Mouse (Mus musculus) monocyte, adult 5-6 weeks (primary cell): ENCODE measurements around the gene Caskin2. TPM values are rescaled to one million over a fixed set of nuclear protein-coding genes. Genes with fewer than 3 reads are reported as not detected.
"Not testable (repeated sequence)": the region's sequence is repeated elsewhere in the genome, so short reads cannot be mapped to it uniquely, and the experiment has no call there.

ENCODE experiments used
- ATAC-seq: fragments of 153-309, 156-312 bp; replicated peaks from 2 replicates; pipeline ENCODE4 v1.8.0; 2017; ENCODE audit warnings: mild to moderate bottlenecking; ENCODE audit not compliant: low TSS enrichment, insufficient number of reproducible peaks, severe bottlenecking, poor library complexity, low FRiP score
- total RNA-seq: library from RNA; stranded (forward); fragments of 200-1000, 200-491, 200-594 nt; gene quantifications from 3 replicates; pipeline ENCODE4 v1.2.3, GENCODE M21; 2017

The Caskin2 gene
- 0.19 to 5.1 TPM (median 0.78 TPM) in 3 replicates for total RNA-seq

- peak; percentile 82 for ATAC-seq
Observed at GRCm38 (mm10) chr11:115813507-115814296, at the start of gene Caskin2. TSS of gene Caskin2 (minus strand) at chr11:115813639.

DNA sequence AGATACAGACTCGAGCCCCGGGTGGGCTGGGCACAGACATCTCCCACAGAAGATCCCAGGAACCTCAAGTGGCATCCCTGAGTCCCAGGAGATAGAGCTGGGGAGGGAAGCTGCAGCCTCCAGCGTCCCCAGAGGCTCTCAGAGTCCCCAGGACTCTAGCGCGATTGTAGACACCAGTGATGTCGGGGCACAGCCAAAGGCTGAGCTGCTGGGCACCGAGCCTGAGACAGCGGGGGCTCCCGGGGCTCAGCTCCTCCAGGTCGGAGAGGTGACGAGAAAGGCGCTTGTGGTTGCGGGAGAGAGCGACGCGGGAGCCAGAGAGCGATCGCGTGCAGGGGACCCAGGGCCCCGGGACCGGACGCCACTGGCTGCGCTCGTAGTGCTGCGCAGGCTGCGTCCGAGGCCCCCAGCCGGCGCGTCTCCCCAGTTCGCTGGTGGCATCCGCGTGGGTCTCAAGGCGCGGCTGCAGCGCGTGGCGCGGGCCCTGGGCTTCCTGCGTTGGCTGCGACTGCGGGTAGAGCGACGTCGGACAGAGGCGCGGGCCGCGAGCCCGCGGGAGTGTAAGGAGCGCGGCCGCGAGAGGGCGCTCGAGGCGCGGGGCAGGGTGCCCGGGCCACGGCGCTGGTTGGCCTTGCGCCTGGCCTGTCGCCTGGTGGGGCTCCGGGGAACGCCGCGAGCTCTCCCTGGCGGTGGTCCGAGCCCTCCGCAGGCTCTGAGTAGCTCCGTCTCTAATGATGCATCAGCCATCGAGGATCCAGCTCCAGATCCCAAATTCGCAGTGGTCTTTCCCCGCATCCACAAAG is 45.9 kb upstream of the Caskin2 start:
- peak; percentile 24; the same call in 1 of the 2 replicates for ATAC-seq

DNA sequence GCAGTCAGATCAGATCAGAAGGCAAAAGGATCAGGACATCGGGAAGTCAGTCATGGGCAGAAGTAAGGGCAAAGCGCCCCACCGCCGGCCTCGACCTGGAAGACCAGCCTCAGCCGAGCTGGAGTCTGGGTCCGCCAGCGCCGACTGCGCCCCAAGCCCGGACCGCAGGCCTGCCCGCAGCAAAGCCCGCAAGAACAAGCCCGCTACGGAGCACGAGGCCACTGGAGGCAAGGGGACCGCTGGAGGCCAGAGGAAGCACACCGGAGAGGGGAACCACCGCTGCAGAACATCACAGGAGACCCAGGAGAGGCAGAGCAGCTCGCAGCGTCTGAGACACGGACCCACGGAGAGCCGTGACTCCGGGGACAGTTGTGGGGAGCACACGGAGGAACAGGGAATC is 44.9 kb upstream of the Caskin2 start, which contains the start of gene Myo15b:
Gene Myo15b, plus strand, starts transcription at position 53 of the 400 bp plus-strand sequence.
- no peak for ATAC-seq

DNA sequence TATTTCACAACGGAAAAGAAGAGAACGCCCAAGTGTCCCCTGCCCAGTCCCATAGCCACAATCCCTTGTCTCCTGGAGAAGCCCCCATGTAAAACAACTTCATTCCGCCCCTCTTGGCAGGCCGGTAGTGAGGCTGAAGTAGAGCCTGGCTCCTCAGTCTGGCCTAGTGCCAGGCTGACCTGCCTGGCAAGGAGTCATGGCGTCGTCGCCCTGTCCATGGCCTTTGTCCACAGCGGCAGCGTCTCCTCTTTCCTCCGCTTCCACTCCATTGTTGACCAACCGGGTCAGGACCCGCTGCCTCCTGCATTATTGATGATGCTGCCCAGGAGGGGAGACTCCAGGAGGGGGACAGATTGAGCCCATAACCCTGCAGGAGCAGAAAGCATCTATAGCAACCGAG is 44.5 kb upstream of the Caskin2 start:
- no peak for ATAC-seq

DNA sequence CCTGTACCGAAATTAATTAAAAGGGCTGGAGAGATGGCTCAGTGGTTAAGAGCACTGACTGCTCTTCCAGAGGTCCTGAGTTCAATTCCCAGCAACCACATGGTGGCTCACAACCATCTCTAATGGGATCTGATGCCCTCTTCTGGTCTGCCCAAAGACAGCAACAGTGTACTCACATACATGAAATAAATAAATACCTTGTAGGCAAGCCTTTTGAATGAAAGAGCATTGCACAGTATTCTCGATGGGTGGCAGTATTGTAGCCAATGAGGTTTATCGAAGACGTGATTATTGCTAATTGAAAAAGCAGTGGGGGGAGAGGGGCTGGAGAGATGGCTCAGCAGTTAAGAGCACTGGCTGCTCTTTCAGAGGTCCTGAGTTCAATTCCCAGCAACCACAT is 43.7 kb upstream of the Caskin2 start:
- ATAC-seq: not testable (repeated sequence)

- no peak for ATAC-seq
Observed at GRCm38 (mm10) chr11:115854674-115855073, 41.2 kb upstream of the Caskin2 start.

DNA sequence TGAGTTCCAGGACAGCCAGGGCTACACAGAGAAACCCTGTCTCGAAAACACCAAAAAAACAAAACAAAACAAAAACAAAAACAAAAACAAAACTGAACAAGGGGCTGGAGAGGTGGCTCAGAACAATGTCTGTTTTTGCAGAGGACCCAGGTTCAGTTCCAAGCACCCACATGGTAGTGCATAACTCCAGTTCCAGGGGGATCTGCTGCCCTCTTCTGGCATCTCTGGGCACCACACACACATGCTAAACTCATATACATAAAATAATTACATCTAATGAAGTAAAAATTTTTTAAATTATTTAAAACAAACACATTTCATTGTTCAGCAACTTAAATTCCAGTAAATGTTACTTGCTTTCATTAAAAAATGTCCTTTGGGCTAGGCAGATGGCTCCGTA is 32.4 kb upstream of the Caskin2 start:
- no peak for ATAC-seq

DNA sequence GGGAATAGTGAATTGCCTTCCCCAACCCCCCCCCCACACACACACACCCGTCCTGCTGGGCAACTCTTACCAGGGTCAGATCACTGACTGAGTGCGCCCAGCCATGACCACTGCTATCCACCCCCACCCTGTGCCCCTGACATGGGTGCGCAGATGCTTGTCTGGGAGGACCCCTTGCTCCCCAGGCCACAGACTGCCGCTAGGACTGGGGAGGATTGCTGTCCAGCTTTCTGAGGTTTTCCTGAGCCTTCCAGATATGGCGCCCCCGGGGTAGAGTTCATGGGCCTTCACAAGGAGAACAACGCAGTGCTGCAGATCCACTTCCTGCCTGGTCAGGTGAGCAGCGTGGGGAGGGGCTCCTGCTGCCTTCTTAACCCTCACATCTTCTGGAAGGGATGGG is 30.8 kb upstream of the Caskin2 start:
- ATAC-seq: no peak

DNA sequence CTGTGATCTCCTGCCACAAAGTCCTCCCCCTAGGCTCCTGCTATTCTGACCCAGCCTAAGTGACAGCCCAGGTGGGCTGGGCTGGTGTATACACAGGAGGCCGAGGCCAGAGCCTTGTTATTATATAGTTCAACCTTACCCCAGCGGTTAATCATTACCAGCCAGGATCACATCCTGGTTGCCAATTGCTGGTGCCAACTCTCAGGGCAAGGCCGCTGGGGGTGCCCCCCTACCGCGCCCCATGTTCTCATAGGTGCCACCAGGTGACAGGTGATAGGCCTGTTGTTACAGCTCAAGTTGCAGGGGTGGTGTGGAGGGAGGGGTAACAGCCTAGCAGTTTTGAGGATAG is 30.4 kb upstream of the Caskin2 start:
- no peak for ATAC-seq

- no peak for ATAC-seq
Observed at GRCm38 (mm10) chr11:115843141-115843890, 29.9 kb upstream of the Caskin2 start.

DNA sequence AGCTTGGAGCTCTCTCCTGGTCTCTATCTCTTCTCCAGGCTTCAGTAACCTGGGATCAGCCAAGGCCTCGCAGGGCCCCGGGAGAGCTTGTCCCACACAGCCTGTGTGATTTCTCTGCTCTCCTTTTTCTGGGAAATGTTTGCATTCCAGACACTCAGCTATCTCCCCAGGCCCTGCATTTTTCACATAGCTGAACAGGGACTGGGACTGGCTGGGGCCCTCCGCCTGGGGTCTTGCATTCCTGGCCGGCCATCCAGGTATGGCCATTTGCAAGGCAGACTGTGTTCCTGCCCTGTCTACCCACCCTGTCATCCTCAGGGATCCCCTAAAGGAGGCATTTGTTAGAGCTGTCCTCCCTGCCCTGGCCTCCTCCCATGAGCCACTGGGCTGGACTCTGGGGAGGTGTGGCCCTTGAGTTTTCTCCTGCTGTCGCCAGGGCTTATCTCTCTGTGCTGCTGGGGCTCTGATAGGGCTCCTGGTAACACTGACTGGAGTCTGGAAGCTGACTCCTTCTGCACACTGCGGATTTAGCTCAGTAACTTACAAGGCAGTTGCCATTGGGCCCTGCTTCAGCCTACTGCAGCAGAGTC is 28.6 kb upstream of the Caskin2 start:
- no peak for ATAC-seq

GRCm38 (mm10) chr11:115841044-115841443 is 27.6 kb upstream of the Caskin2 start:
- ATAC-seq: no peak

DNA sequence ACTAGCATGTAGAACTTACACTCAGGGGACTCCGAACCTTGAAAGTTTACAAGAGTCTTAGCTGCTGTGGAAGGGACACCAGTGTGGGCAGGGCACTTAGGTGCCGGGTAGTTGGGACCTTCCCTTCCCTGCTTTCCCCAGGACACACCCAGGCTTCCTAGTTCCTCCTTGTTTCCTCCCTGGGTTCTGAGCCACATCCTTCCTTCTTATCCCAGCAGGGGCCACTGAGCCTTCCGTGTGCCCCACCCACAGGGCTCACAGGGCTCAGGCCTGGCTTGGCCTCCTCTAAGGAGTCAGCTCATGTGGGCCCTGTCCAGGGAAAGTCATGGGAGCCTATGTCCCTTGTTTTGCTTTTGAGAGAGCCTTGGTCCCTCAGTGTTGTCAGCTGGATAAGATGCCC is 26.3 kb upstream of the Caskin2 start:
- ATAC-seq: no peak

DNA sequence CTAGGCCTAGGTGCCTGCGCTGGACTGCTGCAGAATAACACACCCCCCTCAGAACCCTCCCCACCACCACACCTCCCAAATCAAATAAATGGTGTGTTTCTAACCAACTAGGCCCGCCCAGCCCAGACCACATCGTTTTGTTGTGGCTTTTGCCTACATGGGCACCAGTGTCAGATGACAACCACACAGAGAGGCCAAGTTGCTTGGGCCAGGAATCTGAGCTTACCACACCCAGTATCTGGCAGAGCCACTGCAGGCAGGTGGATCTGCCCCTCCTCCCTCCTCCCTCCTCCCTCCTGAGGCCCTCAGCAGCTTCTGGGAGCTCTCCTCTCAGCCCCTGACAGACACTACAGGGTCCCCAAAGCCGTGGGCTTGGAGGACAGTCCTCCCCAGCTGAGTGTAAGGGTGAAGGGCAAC is 25.5 kb upstream of the Caskin2 start:
- ATAC-seq: no peak

DNA sequence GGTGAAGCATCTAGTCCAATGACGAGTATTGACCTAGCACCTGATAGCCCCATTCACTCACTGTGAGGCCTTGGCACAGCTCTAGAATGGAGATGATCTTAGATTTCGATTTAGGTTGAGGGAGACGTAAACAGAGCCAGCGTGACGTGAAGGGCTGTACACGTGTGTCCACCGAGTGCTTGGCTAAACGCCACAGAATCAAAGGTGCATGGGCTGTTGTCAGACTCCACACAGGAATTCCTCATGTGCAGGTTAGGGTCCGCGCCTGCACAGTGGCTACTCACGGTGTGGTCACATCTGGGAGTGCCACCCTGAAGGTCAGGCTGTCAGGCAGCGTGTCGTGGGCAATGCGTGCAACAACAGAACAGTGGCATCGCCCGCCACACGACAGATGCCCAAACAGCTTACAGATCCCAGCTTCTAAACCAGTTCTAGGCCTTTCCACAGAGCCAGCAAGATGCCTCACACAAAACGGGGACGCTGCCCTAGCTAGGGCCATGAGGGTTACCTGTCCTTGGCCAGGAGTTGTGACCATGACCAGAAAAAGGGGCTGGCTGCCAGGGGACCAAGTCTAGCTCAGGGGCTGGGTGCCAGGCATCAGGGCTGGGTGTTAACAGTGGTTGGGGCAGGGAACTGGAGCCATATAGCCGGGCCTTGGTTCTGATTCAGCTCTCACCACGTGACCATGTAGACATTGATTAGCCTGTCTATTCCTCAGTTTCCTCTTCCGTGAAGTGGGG is 24.3 kb upstream of the Caskin2 start:
- ATAC-seq: no peak

DNA sequence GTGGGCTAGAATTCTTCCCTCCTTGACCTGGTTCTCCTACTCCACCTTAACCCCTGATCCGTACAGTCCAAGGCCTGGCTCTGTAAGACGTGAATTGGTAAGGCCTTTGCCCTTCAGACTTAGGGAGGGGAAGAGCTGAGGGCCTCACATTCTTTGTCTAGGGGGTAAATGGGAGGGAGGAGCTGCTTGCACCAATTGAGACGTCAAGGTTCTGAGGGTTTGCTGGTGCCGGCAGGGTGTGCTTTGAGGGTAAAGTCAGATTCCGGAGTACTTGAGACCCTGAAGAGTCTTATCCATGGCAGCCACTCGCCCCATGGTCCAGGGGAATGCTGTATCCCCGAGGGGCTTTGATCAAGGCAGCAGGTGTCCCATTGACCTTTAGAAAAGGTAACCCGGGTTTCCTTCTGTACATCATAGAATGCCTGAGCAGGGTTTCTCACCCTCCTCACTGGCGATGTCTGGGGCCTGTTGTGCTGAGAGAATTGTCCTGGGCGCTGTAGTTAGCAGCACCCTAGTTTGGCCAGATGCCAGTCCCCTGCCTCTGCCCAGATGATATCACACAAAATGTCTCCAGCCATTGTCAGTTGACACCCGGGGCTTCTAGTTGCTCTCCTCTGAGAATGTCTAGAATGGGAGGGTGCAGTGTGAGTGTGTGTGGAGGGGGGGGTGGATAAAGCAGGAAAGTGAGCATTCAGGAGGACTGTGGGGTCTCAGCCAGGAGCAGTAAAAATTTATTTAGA is 23.4 kb upstream of the Caskin2 start:
- ATAC-seq: no peak

DNA sequence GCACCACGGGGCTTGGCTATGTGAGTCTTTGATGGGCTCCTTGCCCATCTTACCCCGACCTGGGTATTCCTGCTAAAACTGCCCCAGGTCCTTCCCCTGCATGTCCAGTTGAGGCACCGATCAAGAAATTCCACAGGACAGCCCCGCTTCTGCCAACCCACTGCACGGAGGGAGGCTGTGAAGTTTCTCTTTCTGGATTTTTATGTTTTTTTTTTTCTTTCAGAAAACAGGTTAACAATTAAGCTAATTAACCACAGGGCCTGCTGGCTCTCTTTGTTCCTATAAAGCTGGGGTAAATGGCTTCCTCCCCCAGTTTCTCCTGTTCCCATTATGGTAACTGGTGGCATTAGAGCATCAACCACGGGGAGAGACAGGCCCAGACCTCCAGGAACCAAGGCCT is 20.6 kb upstream of the Caskin2 start:
- no peak for ATAC-seq
